Mouse (Mus musculus) ES-Bruce4 (cell line): ENCODE measurements around the gene Gal. TPM values are rescaled to one million over a fixed set of nuclear protein-coding genes. Genes with fewer than 3 reads are reported as not detected.

Experiments
- H3K27ac ChIP-seq: 2 replicates; pipeline ENCODE4 v1.5.1; 2012; ENCODE audit warnings: low read length, inconsistent platforms; ENCODE audit not compliant: insufficient read depth
- H3K27me3 ChIP-seq: 2 replicates; pipeline ENCODE4 v1.6.1; 2012; ENCODE audit warnings: mild to moderate bottlenecking, low read length, inconsistent platforms; ENCODE audit not compliant: control insufficient read depth, poor library complexity, insufficient read depth, severe bottlenecking
- H3K36me3 ChIP-seq: 2 replicates; pipeline ENCODE4 v1.6.1; 2012; ENCODE audit warnings: inconsistent platforms, mild to moderate bottlenecking, low read length, moderate library complexity; ENCODE audit not compliant: control insufficient read depth, poor library complexity, insufficient read depth, severe bottlenecking
- H3K4me1 ChIP-seq: one replicate; pipeline ENCODE4 v1.8.1; 2011; ENCODE audit warnings: low read length; ENCODE audit not compliant: control insufficient read depth, insufficient read depth
- H3K4me3 ChIP-seq: 2 replicates; pipeline ENCODE4 v1.5.1; 2011; ENCODE audit warnings: low read depth, mild to moderate bottlenecking, low read length
- H3K9ac ChIP-seq: 2 replicates; pipeline ENCODE4 v1.6.1; 2012; ENCODE audit warnings: low read depth, mild to moderate bottlenecking, inconsistent platforms; ENCODE audit not compliant: poor library complexity, severe bottlenecking
- H3K9me3 ChIP-seq: replicated peaks from 2 replicates; pipeline ENCODE4 v1.6.1; 2012; ENCODE audit warnings: mild to moderate bottlenecking, low read length, inconsistent platforms; ENCODE audit not compliant: control insufficient read depth, poor library complexity, insufficient read depth, severe bottlenecking
- CTCF ChIP-seq: IDR thresholded peaks from one replicate; pipeline ENCODE4 v1.8.1; 2011; ENCODE audit warnings: low read depth, low read length
- EP300 ChIP-seq: IDR thresholded peaks from 2 replicates; pipeline ENCODE4 v1.6.1; 2011; ENCODE audit warnings: low read depth, low read length; ENCODE audit not compliant: insufficient read depth
- POLR2A ChIP-seq: IDR thresholded peaks from one replicate; pipeline ENCODE4 v1.8.1; 2011; ENCODE audit warnings: low read length; ENCODE audit not compliant: insufficient read depth
- polyA plus RNA-seq: library from polyadenylated mRNA; stranded (reverse); fragments of >200 nt; gene quantifications from 2 replicates; pipeline ENCODE4 v1.2.4, GENCODE M21; 2011; ENCODE audit warnings: low read depth; ENCODE audit not compliant: missing spikeins, insufficient read depth, insufficient read length

Gene Gal
- polyA plus RNA-seq, 1 experiment = 2.5 TPM

DNA sequence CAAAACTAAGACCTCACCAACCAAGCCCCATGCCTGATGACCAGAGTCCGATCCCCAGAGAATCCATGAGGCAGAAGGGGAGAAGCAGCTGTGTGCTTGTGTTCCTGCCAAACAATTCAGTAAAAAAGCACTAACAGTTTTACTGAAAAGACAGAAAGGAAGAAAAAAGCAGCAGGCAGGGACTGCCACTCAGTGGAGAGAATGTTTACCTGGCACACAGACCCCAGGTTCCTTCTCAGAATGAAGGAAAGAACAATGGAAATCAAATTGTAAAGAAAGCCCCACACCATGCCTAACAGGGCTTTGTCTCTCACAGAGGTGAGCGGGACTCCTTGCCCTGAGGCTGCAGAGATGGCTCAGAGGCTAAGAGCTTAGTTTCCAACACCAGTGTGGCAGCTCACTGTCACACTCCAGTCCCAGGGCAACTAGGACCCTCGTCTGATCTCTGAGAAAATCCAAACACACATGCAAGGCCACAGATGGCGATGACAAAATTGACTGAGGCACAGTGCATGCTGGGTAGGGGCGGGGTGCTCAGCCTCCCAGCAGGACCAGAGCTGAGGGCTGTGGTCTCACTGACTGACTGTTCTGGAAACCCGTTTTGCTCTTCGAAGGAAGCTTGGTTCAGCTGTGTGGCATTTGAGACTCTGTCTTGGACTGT lies 14.9 kb upstream of the Gal start:
- H3K27ac ChIP-seq = no peak overlapping the region
- peaks cover 2% of the 10 kb centered on the region for H3K4me1 ChIP-seq
- H3K4me3 ChIP-seq = no peak overlapping the region
- no peaks in the 10 kb centered on the region for H3K36me3 ChIP-seq
- H3K9ac ChIP-seq = no peak overlapping the region
- no peak for TF ChIP-seq CTCF
- TF ChIP-seq EP300 = no peak
- no peak for TF ChIP-seq POLR2A
- H3K9me3 ChIP-seq = no peaks in the 10 kb centered on the region
- no peaks in the 10 kb centered on the region for H3K27me3 ChIP-seq

- Histone ChIP-seq H3K4me3 (no peak overlapping the region), H3K36me3 (no peaks in the 10 kb centered on the region), H3K4me1 (no peaks in the 10 kb centered on the region), H3K27ac (no peak overlapping the region), H3K27me3 (no peaks in the 10 kb centered on the region), H3K9me3 (no peaks in the 10 kb centered on the region), H3K9ac (no peak overlapping the region)
- TF ChIP-seq EP300 = no peak
- no peak for TF ChIP-seq CTCF
- TF ChIP-seq POLR2A = no peak
Observed at GRCm38 (mm10) chr19:3428057-3428830, 13.9 kb upstream of the Gal start.

DNA sequence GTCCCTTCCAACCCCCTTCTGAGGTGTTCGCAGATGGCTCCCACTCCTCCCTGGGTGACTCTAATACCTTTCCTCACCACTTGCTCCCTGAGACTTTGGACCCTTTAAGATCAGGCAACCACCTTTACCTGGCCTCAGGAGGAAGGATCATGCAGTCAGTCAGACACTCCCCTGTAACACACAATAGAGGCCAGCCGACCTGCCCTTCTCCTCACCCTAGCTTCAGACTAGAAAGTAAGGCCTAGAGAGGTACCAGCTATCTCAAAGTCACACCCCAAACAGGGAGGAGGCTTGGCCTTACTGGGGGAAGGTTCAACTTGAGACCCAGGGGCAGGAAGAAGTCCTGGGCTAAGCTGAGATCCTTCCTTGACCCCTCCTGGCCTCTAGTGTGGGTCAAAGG lies 9.9 kb upstream of the Gal start:
- H3K9me3 ChIP-seq = no peaks in the 10 kb centered on the region
- TF ChIP-seq CTCF (no peak), POLR2A (no peak), EP300 (no peak)
- H3K9ac ChIP-seq = no peak overlapping the region
- no peak overlapping the region for H3K27ac ChIP-seq
- no peaks in the 10 kb centered on the region for H3K4me1 ChIP-seq
- H3K27me3 ChIP-seq = no peaks in the 10 kb centered on the region
- no peaks in the 10 kb centered on the region for H3K36me3 ChIP-seq
- no peak overlapping the region for H3K4me3 ChIP-seq

DNA sequence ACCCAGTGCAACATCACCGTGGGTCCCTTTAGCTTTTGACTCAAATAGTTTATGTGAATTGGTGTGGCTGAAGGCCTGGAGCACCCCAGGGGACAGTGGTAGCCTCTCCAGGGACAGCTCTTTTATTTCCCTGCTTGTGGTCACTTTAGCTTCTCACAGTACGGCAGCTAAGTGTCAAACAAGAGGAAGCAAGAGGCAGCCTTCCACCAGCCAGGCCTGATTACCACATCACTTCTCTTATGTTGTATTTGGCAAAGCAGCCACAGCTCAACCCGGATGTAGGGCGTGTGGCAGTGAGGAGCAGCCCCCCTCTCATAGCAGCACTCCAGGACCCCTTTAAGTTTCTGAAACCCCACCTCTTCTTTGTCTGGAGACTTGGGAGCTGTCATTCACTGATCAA lies 8.6 kb upstream of the Gal start:
- TF ChIP-seq POLR2A (no peak), CTCF (no peak), EP300 (no peak)
- no peak overlapping the region for H3K27ac ChIP-seq
- no peaks in the 10 kb centered on the region for H3K9me3 ChIP-seq
- no peaks in the 10 kb centered on the region for H3K27me3 ChIP-seq
- H3K36me3 ChIP-seq = no peaks in the 10 kb centered on the region
- H3K4me1 ChIP-seq = no peaks in the 10 kb centered on the region
- no peak overlapping the region for H3K9ac ChIP-seq
- H3K4me3 ChIP-seq = no peak overlapping the region

- TF ChIP-seq EP300 (no peak), POLR2A (no peak), CTCF (no peak)
Observed at GRCm38 (mm10) chr19:3422488-3422887, 8.1 kb upstream of the Gal start.

GRCm38 (mm10) chr19:3419251-3419650 lies 4.9 kb upstream of the Gal start:
- H3K27me3 ChIP-seq = no peaks in the 10 kb centered on the region
- H3K9ac ChIP-seq = no peak overlapping the region
- H3K9me3 ChIP-seq = no peaks in the 10 kb centered on the region
- no peak overlapping the region for H3K4me3 ChIP-seq
- TF ChIP-seq CTCF = no peak
- TF ChIP-seq POLR2A = no peak
- TF ChIP-seq EP300 = no peak
- no peaks in the 10 kb centered on the region for H3K36me3 ChIP-seq
- H3K27ac ChIP-seq = no peak overlapping the region
- no peaks in the 10 kb centered on the region for H3K4me1 ChIP-seq

More at GRCm38 (mm10) chr19:3422488-3422887, 8.1 kb upstream of the Gal start:
- Histone ChIP-seq H3K4me3 (no peak overlapping the region), H3K27ac (no peak overlapping the region), H3K9ac (no peak overlapping the region), H3K4me1 (no peaks in the 10 kb centered on the region), H3K27me3 (no peaks in the 10 kb centered on the region), H3K9me3 (no peaks in the 10 kb centered on the region), H3K36me3 (no peaks in the 10 kb centered on the region)
